Mouse (Mus musculus): Measurements from ENCODE around the gene Bcl6b.

- TF ChIP-seq CTCF (IDR thresholded peaks at IDR 0.05; ENCODE audit: extremely low read depth, insufficient read length, insufficient replicate concordance, low read depth, low read length) (no peak), POLR2A (IDR thresholded peaks at IDR 0.05; ENCODE audit: low read depth, low read length) (no peak)
Observed at GRCm38 (mm10) chr11:70213736-70214135, 15.9 kb downstream of the Bcl6b start.

Measured in small intestine, adult 2 months (tissue).